Mouse (Mus musculus): ENCODE results near the gene Rbms1.

GRCm38 (mm10) chr2:60838856-60839255, 124.1 kb downstream of the Rbms1 start:
- no peak for TF ChIP-seq ELF1 (IDR thresholded peaks at IDR 0.05; ENCODE audit: low read depth, low read length)
- TF ChIP-seq USF2 (IDR thresholded peaks at IDR 0.05; ENCODE audit: borderline replicate concordance in 1 of 2, insufficient read depth in 1 of 2, low read depth in 1 of 2, low read length in 2 of 2), result no peak
- TF ChIP-seq ZNF384 (IDR thresholded peaks at IDR 0.05; ENCODE audit: low read depth, low read length), result no peak
- TF ChIP-seq CTCF (IDR thresholded peaks at IDR 0.05 in 2 of 3, conservative IDR thresholded peaks at IDR 0.05 in 1 of 3; ENCODE audit: control insufficient read depth in 1 of 3, insufficient read depth in 1 of 3, low read depth in 2 of 3, low read length in 3 of 3, poor library complexity in 1 of 3, severe bottlenecking in 1 of 3), result no peak
- no peak for TF ChIP-seq EP300 (IDR thresholded peaks at IDR 0.05; ENCODE audit: low read depth in 1 of 2, low read length in 2 of 2)
- no peak for TF ChIP-seq E2F4 (IDR thresholded peaks at IDR 0.05; ENCODE audit: borderline replicate concordance, low read depth, low read length)
